Mouse (Mus musculus): ENCODE measurements around the gene Sspn. TPM values are rescaled to one million over a fixed set of nuclear protein-coding genes. Genes with fewer than 3 reads are reported as not detected.

Gene Sspn
- polyA plus RNA-seq, 1 experiment from 2014 or later, result 7.9 TPM

DNA sequence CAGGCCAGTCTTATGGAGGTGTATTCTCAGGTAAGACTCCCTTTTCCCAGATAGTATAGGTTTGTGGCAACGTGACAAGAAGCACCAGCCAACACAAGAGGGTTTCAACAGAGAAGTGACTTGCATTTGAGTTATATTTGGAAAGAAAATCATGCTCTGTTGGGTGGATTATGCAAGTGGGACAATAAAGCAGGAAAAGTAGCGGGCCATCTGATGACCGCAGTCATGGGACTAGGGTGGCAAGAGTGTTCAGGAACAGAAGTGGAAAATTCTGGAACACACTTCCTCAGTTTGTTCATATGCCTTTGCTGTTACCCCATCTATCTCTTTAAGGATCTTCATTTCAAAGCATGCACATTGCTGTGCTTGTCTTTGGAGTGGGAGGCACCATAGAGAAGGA lies 82.9 kb downstream of the Sspn start:
- WGBS, result 93% methylated on average over 3 of the region's 3 CpGs
- Histone ChIP-seq H3K27ac (ENCODE audit: low read depth, low read length) (no peak overlapping the region), H3K4me2 (replicated peaks; ENCODE audit: low read depth, low read length) (no peak overlapping the region), H3K36me3 (ENCODE audit: control insufficient read depth, insufficient read depth, low read length) (no peaks in the 10 kb centered on the region), H3K4me3 (ENCODE audit: low read length) (no peak overlapping the region), H3K9me3 (ENCODE audit: control insufficient read depth, low read length) (no peaks in the 10 kb centered on the region), H3K9ac (ENCODE audit: low read depth, low read length) (no peak overlapping the region), H3K4me1 (ENCODE audit: control insufficient read depth, insufficient read depth, low read length) (no peaks in the 10 kb centered on the region), H3K27me3 (ENCODE audit: control insufficient read depth, insufficient read depth, low read length) (no peaks in the 10 kb centered on the region)
- no peak for ATAC-seq (ENCODE audit: low FRiP score, low TSS enrichment)

Other genes starting within 250 kb of the Sspn start
- 11.5 TPM in 2 replicates for gene Rassf8, start 184.9 kb upstream of the Sspn start, polyA plus RNA-seq (2014; fragmentation: Nextera tagmentation; extraction: Ambion mirVana)
- gene Bhlhe41, start 66.1 kb upstream of the Sspn start, polyA plus RNA-seq (2014; fragmentation: Nextera tagmentation; extraction: Ambion mirVana), result 0.73 and 1.2 TPM in 2 replicates

Data from kidney, embryonic 14.5 days (tissue).